Mouse (Mus musculus) midbrain, postnatal 0 days (tissue): ENCODE measurements around the gene Pigk. TPM values are rescaled to one million over a fixed set of nuclear protein-coding genes. Genes with fewer than 3 reads are reported as not detected.

Experiments used
- ATAC-seq: fragments of 200-750 bp; cut with Nextera tagmentation; 2 replicates; pipeline ENCODE4 v1.8.0; 2017; ENCODE audit warnings: moderate number of reproducible peaks, mild to moderate bottlenecking, moderate TSS enrichment, moderate library complexity; ENCODE audit not compliant: low FRiP score
- DNase-seq: peaks from one replicate; pipeline ENCODE4 v3.0.0-alpha.2; 2015; ENCODE audit warnings: low spot score
- H3K27ac ChIP-seq: fragments of 300-500 bp; sonication (generic); 2 replicates; pipeline ENCODE4 v1.5.1; 2014; ENCODE audit warnings: low read depth, mild to moderate bottlenecking, low read length, mixed read lengths
- H3K27me3 ChIP-seq: fragments of 300-500 bp; sonication (generic); 2 replicates; pipeline ENCODE4 v1.6.1; 2014; ENCODE audit warnings: low read length, control low read depth, mixed read lengths; ENCODE audit not compliant: insufficient read depth
- H3K36me3 ChIP-seq: fragments of 300-500 bp; sonication (generic); 2 replicates; pipeline ENCODE4 v1.6.1; 2014; ENCODE audit warnings: low read length, control low read depth, mixed read lengths; ENCODE audit not compliant: insufficient read depth
- H3K4me1 ChIP-seq: fragments of 300-500 bp; sonication (generic); 2 replicates; pipeline ENCODE4 v1.6.1; 2014; ENCODE audit warnings: mild to moderate bottlenecking, control low read depth, antibody characterized with exemption, low read length, mixed read lengths; ENCODE audit not compliant: insufficient read depth
- H3K4me2 ChIP-seq: fragments of 300-500 bp; sonication (generic); 2 replicates; pipeline ENCODE4 v1.6.1; 2014; ENCODE audit warnings: low read depth, mild to moderate bottlenecking, low read length, mixed read lengths; ENCODE audit not compliant: poor library complexity, severe bottlenecking
- H3K4me3 ChIP-seq: fragments of 300-500 bp; sonication (generic); 2 replicates; pipeline ENCODE4 v1.5.1; 2014; ENCODE audit warnings: low read depth, mild to moderate bottlenecking, low read length, moderate library complexity
- H3K9ac ChIP-seq: fragments of 300-500 bp; sonication (generic); replicated peaks from 2 replicates; pipeline ENCODE4 v1.6.1; 2014; ENCODE audit warnings: mild to moderate bottlenecking, low read length, moderate library complexity, mixed read lengths; ENCODE audit not compliant: poor library complexity, severe bottlenecking
- H3K9me3 ChIP-seq: fragments of 300-500 bp; sonication (generic); 2 replicates; pipeline ENCODE4 v1.6.1; 2016; ENCODE audit warnings: low read length, control low read depth
- CTCF ChIP-seq: IDR thresholded peaks from 2 replicates; pipeline ENCODE4 v1.5.1; 2016; ENCODE audit warnings: antibody characterized with exemption, mild to moderate bottlenecking
- WGBS: fragments of 180-500 bp; shearing (Covaris S2); extraction: QIAGEN DNeasy Blood & Tissue Kit; methylation state at CpG from one replicate; pipeline ENCODE4 v1.1.7; 2014; 5-methylcytosine and 5-hydroxymethylcytosine counted together
- polyA plus RNA-seq: library from polyadenylated mRNA; unstranded; fragments of >200 nt; fragmentation: Nextera tagmentation; extraction: Ambion mirVana; gene quantifications from 2 replicates; pipeline ENCODE4 v1.2.1, GENCODE M21; 2015
- total RNA-seq: library from RNA; depleted of rRNA; stranded (reverse); fragments of >200 nt; gene quantifications from 2 replicates; pipeline ENCODE4 v1.2.3, GENCODE M21; 2014

The Pigk gene
- total and polyA plus RNA-seq, 2 experiments from 2014 or later: 44.1 to 61.8 TPM

GRCm38 (mm10) chr3:152883556-152883955 lies 169.7 kb downstream of the Pigk start:
- Histone ChIP-seq H3K4me1 (no peaks in the 10 kb centered on the region; the same call in 1 of the 2 replicates), H3K9ac (no peak overlapping the region), H3K27ac (no peak overlapping the region), H3K9me3 (no peaks in the 10 kb centered on the region), H3K27me3 (no peaks in the 10 kb centered on the region), H3K36me3 (no peaks in the 10 kb centered on the region), H3K4me3 (no peak overlapping the region), H3K4me2 (no peak overlapping the region)
- DNase-seq (no peak), ATAC-seq (no peak)
- no peak for TF ChIP-seq CTCF
- 79% methylated on average over 3 of the region's 3 CpGs for WGBS

- no peaks in the 10 kb centered on the region for H3K9me3 ChIP-seq
- no peaks in the 10 kb centered on the region for H3K36me3 ChIP-seq
- no peak overlapping the region for H3K9ac ChIP-seq
- DNase-seq (no peak), ATAC-seq (no peak)
- no peak overlapping the region for H3K4me3 ChIP-seq
- no peak overlapping the region for H3K4me2 ChIP-seq
- no peak overlapping the region for H3K27ac ChIP-seq
- TF ChIP-seq CTCF: no peak
- H3K4me1 ChIP-seq: no peaks in the 10 kb centered on the region
- H3K27me3 ChIP-seq: no peaks in the 10 kb centered on the region
These were observed 172.8 kb downstream of the Pigk start for GRCm38 (mm10) chr3:152886749-152887148.

- Histone ChIP-seq H3K4me1 (no peaks in the 10 kb centered on the region), H3K9me3 (no peaks in the 10 kb centered on the region), H3K27me3 (no peaks in the 10 kb centered on the region), H3K4me3 (no peak overlapping the region), H3K36me3 (no peaks in the 10 kb centered on the region), H3K4me2 (no peak overlapping the region), H3K27ac (no peak overlapping the region), H3K9ac (no peak overlapping the region)
- ATAC-seq (no peak), DNase-seq (no peak)
- no peak for TF ChIP-seq CTCF
- 65% methylated on average over 7 of the region's 7 CpGs for WGBS
These were observed 174.2 kb downstream of the Pigk start for GRCm38 (mm10) chr3:152888116-152888515.

GRCm38 (mm10) chr3:152894935-152895334 lies 181.0 kb downstream of the Pigk start:
- 69% methylated on average over 4 of the region's 4 CpGs for WGBS
- H3K27me3 ChIP-seq: no peaks in the 10 kb centered on the region
- no peak overlapping the region for H3K27ac ChIP-seq
- H3K4me3 ChIP-seq: no peak overlapping the region
- H3K4me1 ChIP-seq: no peaks in the 10 kb centered on the region
- no peak for ATAC-seq
- H3K9ac ChIP-seq: no peak overlapping the region
- no peak overlapping the region for H3K4me2 ChIP-seq
- DNase-seq: no peak
- TF ChIP-seq CTCF: no peak
- H3K36me3 ChIP-seq: no peaks in the 10 kb centered on the region
- H3K9me3 ChIP-seq: no peaks in the 10 kb centered on the region

- Histone ChIP-seq H3K27me3 (no peaks in the 10 kb centered on the region), H3K27ac (no peak overlapping the region), H3K4me1 (no peaks in the 10 kb centered on the region), H3K9me3 (no peaks in the 10 kb centered on the region), H3K36me3 (no peaks in the 10 kb centered on the region), H3K4me2 (no peak overlapping the region), H3K4me3 (no peak overlapping the region), H3K9ac (no peak overlapping the region)
- WGBS: 76% methylated on average over 3 of the region's 3 CpGs
- DNase-seq (no peak), ATAC-seq (no peak)
- no peak for TF ChIP-seq CTCF
These were observed 182.2 kb downstream of the Pigk start for GRCm38 (mm10) chr3:152896111-152896510.

- H3K27me3 ChIP-seq: no peaks in the 10 kb centered on the region
- no peaks in the 10 kb centered on the region for H3K9me3 ChIP-seq
- TF ChIP-seq CTCF: no peak
- no peak for DNase-seq
- no peak overlapping the region for H3K27ac ChIP-seq
- no peaks in the 10 kb centered on the region for H3K36me3 ChIP-seq
- no peak overlapping the region for H3K9ac ChIP-seq
- 84% methylated on average over 5 of the region's 5 CpGs for WGBS
- H3K4me1 ChIP-seq: no peaks in the 10 kb centered on the region
- no peak for ATAC-seq
- H3K4me2 ChIP-seq: no peak overlapping the region
- H3K4me3 ChIP-seq: no peak overlapping the region
These were observed 183.3 kb downstream of the Pigk start for GRCm38 (mm10) chr3:152897196-152897595.
